Mouse (Mus musculus) CH12.LX (cell line): ENCODE measurements around the gene C1qtnf7.

Source experiments
- BHLHE40 ChIP-seq: IDR thresholded peaks from 2 replicates; pipeline ENCODE4 v1.6.1; 2011; ENCODE audit warnings: mild to moderate bottlenecking, low read depth, low read length, improper control_type of control experiment
- CHD1 ChIP-seq: IDR thresholded peaks from 2 replicates; pipeline ENCODE4 v1.6.1; 2012; ENCODE audit warnings: low read depth, low read length, improper control_type of control experiment, inconsistent platforms
- CHD2 ChIP-seq: IDR thresholded peaks from 2 replicates; pipeline ENCODE4 v1.6.1; 2011; ENCODE audit warnings: low read length, improper control_type of control experiment
- EP300 ChIP-seq: IDR thresholded peaks from 2 replicates; pipeline ENCODE4 v1.6.1; 2011; ENCODE audit warnings: low read length, improper control_type of control experiment
- GABPA ChIP-seq: IDR thresholded peaks from 2 replicates; pipeline ENCODE4 v1.6.1; 2012; ENCODE audit warnings: low read depth, low read length, improper control_type of control experiment, inconsistent platforms; ENCODE audit not compliant: insufficient replicate concordance
- JUN ChIP-seq: IDR thresholded peaks from 2 replicates; pipeline ENCODE4 v1.6.1; 2011; ENCODE audit warnings: low read depth, mild to moderate bottlenecking, low read length, improper control_type of control experiment, moderate library complexity; ENCODE audit not compliant: insufficient read depth
- MAFK ChIP-seq: IDR thresholded peaks from 2 replicates; pipeline ENCODE4 v1.6.1; 2011; ENCODE audit warnings: low read length, improper control_type of control experiment; ENCODE audit not compliant: insufficient replicate concordance
- MEF2A ChIP-seq: IDR thresholded peaks from 2 replicates; pipeline ENCODE4 v1.6.1; 2014; ENCODE audit warnings: low read depth, mild to moderate bottlenecking, inconsistent platforms, low read length, improper control_type of control experiment, borderline replicate concordance
- POLR2A ChIP-seq: IDR thresholded peaks from 2 replicates; pipeline ENCODE4 v1.6.1; 2011; ENCODE audit warnings: low read depth, mild to moderate bottlenecking, improper control_type of control experiment, low read length
- UBTF ChIP-seq: IDR thresholded peaks from 2 replicates; pipeline ENCODE4 v1.6.1; 2012; ENCODE audit warnings: low read depth, mild to moderate bottlenecking, inconsistent platforms, low read length, improper control_type of control experiment, moderate library complexity
- ZC3H11A ChIP-seq: IDR thresholded peaks from 2 replicates; pipeline ENCODE4 v1.6.1; 2012; ENCODE audit warnings: low read depth, mild to moderate bottlenecking, inconsistent platforms, low read length, improper control_type of control experiment
- ZMIZ1 ChIP-seq: IDR thresholded peaks from 2 replicates; pipeline ENCODE4 v1.6.1; 2012; ENCODE audit warnings: low read depth, mild to moderate bottlenecking, inconsistent platforms, low read length, improper control_type of control experiment

DNA sequence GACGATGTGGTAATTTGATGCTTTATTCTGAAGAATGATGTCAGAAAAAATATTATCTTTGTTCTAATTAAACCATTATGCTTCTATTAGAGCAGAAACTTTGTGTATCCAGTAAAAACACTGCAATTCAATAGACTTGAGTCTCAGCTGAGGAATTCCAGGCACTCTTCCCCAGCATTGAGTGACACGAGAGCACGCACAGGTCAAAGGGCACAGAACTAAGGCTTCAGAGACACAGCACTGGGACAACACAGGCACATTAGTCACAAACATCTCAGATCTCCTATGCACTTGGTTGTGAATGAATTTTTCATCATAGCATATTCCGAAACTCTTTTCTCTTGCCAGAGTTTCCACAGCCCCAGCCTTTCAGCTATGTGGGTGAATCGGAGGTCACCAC lies 37.4 kb upstream of the C1qtnf7 start:
- TF ChIP-seq JUN: no peak
- TF ChIP-seq GABPA: no peak
- no peak for TF ChIP-seq MEF2A
- TF ChIP-seq EP300: no peak
- TF ChIP-seq POLR2A: no peak
- TF ChIP-seq UBTF: no peak
- no peak for TF ChIP-seq ZMIZ1
- TF ChIP-seq MAFK: no peak
- no peak for TF ChIP-seq ZC3H11A
- no peak for TF ChIP-seq CHD1
- no peak for TF ChIP-seq BHLHE40
- TF ChIP-seq CHD2: no peak
